ENCODE assay signal across 21 mouse cellular contexts in the genomic region with DNA sequence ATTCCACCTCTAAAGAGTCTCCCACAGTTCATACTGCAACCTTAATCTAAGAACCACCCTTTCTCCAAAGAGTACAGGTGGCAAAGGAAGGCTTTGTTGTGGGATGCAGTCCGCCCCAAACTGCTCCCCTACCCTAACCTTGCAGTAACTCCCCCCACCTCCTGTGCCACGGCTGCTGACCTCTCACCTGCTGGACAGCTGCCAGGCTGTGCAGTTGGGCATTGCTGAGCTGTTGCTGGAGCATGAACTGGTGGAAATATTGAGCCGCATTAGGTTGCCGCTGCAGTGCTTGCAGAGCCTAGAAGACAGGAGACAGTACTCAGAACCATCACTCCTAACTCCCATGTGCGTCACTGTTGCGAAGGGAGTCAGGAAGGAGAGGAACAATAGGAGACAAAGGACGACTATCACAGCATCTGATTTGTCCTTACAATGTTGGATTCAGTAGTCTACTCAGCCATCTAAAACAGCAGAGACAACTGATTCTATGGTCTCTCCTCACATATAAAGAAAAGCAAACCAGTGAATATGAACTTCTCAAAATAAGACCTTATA. TPM values are rescaled to one million over a fixed set of nuclear protein-coding genes. Genes with fewer than 3 reads are reported as not detected.
DNase-seq lines count a peak whose midpoint lies in the region; ATAC-seq lines count a peak whose summit lies in the region.
"Had no signal": no experiment of that assay in that cellular context is flagged by ENCODE, and none has a peak within 500 bp of the region (broad histone marks: within the 10 kb centered on the region; RNA-seq: fewer than 3 reads in every experiment).

No protein-coding gene starts in this region.

- intact Hi-C loops in heart, postnatal 25 days (cut with DNase I) = loop anchor here (10.0 kb wide), 1 partner anchor 480 kb away; a partner anchor contains a TSS

- DNase-seq in heart, adult 11 months = peak; percentile 88
- DNase-seq in heart, postnatal 25 days (ENCODE audit: low spot score) = no peak
- DNase-seq in layer of hippocampus, adult 11-12 months (ENCODE audit: low spot score) = peak; percentile 12
- no peak for DNase-seq in layer of hippocampus, adult 9-10 months (ENCODE audit: low spot score)
- DNase-seq in ES-CJ7 (ENCODE audit: low read depth, low spot score) = peak; percentile 66
- DNase-seq in kidney, postnatal 36 days = peak; percentile 31 to 65
- no peak for DNase-seq in cerebellum, adult 8-10 months
- DNase-seq: cerebellum, adult 9-10 months; gastrocnemius, postnatal 10 days; heart, adult 18-20 months; heart, postnatal 36 days; left cerebral cortex, postnatal 4 days; liver; lung, adult 18-20 months; lung, postnatal 14 days; retina, postnatal 1 day; thymus, adult 2 months had no signal

- ATAC-seq in frontal cortex, adult (ENCODE audit: low TSS enrichment) = no peak
- ATAC-seq: forebrain, embryonic 13.5 days; hindbrain, postnatal 0 days had no signal

RNA-seq across cellular contexts. Expression of a gene that starts 5.5 kb away (rescaled TPM):
- 10 to 100 TPM; 17.1 to 18.7 TPM for total RNA-seq in heart, postnatal 25 days (2021)

RNA-seq across cellular contexts. Expression of a gene that starts 26.3 kb away (rescaled TPM):
- 10 to 100 TPM; 36.4 to 41.4 TPM for total RNA-seq in heart, postnatal 25 days (2021)

RNA-seq across cellular contexts. Expression of a gene that starts 52.2 kb away (rescaled TPM):
- total RNA-seq in heart, postnatal 25 days (2021) = not detected
- total RNA-seq: gastrocnemius, postnatal 10 days; heart, postnatal 36 days; megakaryocyte-erythroid progenitor cell, adult 5-6 weeks had no signal

Comparison
In these comparisons a context has a peak if more than half of its experiments do, and no peak if none do; other contexts are left out.
1. DNase-seq: peak in heart, adult 11 months (single experiment), layer of hippocampus, adult 11-12 months (single experiment), ES-CJ7 (single experiment) and kidney, postnatal 36 days (2 of 2); none in heart, postnatal 25 days (single experiment), layer of hippocampus, adult 9-10 months (single experiment) and cerebellum, adult 8-10 months (single experiment).